Mouse (Mus musculus) forebrain, embryonic 14.5 days (tissue): ENCODE results near the gene Themis2. TPM values are rescaled to one million over a fixed set of nuclear protein-coding genes. Genes with fewer than 3 reads are reported as not detected.

Source experiments
- ATAC-seq: fragments of 200-750 bp; cut with Nextera tagmentation; 2 replicates; pipeline ENCODE4 v1.8.0; 2017; ENCODE audit warnings: mild to moderate bottlenecking, moderate library complexity
- DNase-seq: peaks from one replicate; pipeline ENCODE4 v3.0.0-alpha.2; 2015; ENCODE audit warnings: low spot score
- H3K27ac ChIP-seq: fragments of 300-500 bp; sonication (generic); 2 replicates; pipeline ENCODE4 v1.5.1; 2014; ENCODE audit warnings: low read depth, mild to moderate bottlenecking, control low read depth, low read length, moderate library complexity
- H3K27me3 ChIP-seq: fragments of 300-500 bp; sonication (generic); replicated peaks from 2 replicates; pipeline ENCODE4 v1.6.1; 2014; ENCODE audit warnings: low read length, control low read depth, mixed read lengths; ENCODE audit not compliant: control insufficient read depth, insufficient read depth
- H3K36me3 ChIP-seq: fragments of 300-500 bp; sonication (generic); 2 replicates; pipeline ENCODE4 v1.6.1; 2014; ENCODE audit warnings: low read length, control low read depth; ENCODE audit not compliant: control insufficient read depth, insufficient read depth
- H3K4me1 ChIP-seq: fragments of 300-500 bp; sonication (generic); 2 replicates; pipeline ENCODE4 v1.6.1; 2014; ENCODE audit warnings: antibody characterized with exemption, low read length, control low read depth; ENCODE audit not compliant: control insufficient read depth, insufficient read depth
- H3K4me2 ChIP-seq: fragments of 300-500 bp; sonication (generic); 2 replicates; pipeline ENCODE4 v1.6.1; 2014; ENCODE audit warnings: mild to moderate bottlenecking, control low read depth, low read length
- H3K4me3 ChIP-seq: fragments of 300-500 bp; sonication (generic); 2 replicates; pipeline ENCODE4 v1.5.1; 2014; ENCODE audit warnings: low read depth, low read length, control low read depth
- H3K9ac ChIP-seq: fragments of 300-500 bp; sonication (generic); 2 replicates; pipeline ENCODE4 v1.6.1; 2014; ENCODE audit warnings: mild to moderate bottlenecking, low read length, control low read depth, moderate library complexity
- H3K9me3 ChIP-seq: fragments of 300-500 bp; sonication (generic); replicated peaks from 2 replicates; pipeline ENCODE4 v1.6.1; 2016; ENCODE audit warnings: low read length, control low read depth, mixed read lengths; ENCODE audit not compliant: control insufficient read depth
- whole genome bisulfite sequencing: fragments of 180-500 bp; shearing (Covaris S2); extraction: QIAGEN DNeasy Blood & Tissue Kit; methylation state at CpG from one replicate; pipeline ENCODE4 v1.1.7; 2014; 5-methylcytosine and 5-hydroxymethylcytosine counted together
- polyA plus RNA-seq: library from polyadenylated mRNA; unstranded; fragments of >200 nt; fragmentation: Nextera tagmentation; extraction: Ambion mirVana; gene quantifications from 2 replicates; pipeline ENCODE4 v1.2.1, GENCODE M21; 2014

Themis2 gene
- polyA plus RNA-seq: 0.42 and 0.45 TPM in 2 replicates

- H3K4me3 ChIP-seq: no peak within 1 kb of the TSS
- ATAC-seq (no peak), DNase-seq (peak; percentile 51)
- no peaks in the 10 kb centered on the region for H3K9me3 ChIP-seq
- peak within 1 kb of the TSS; percentile 41; the same call in 1 of the 2 replicates for H3K9ac ChIP-seq
- no peak within 1 kb of the TSS for H3K27ac ChIP-seq
- no peaks in the 10 kb centered on the region for H3K36me3 ChIP-seq
- 4% methylated on average over 21 of the region's 21 CpGs for WGBS
- H3K27me3 ChIP-seq: peaks cover 9% of the 10 kb centered on the region; the same call in 1 of the 2 replicates
- peaks cover 6% of the 10 kb centered on the region; the same call in 1 of the 2 replicates for H3K4me1 ChIP-seq
- H3K4me2 ChIP-seq: peak within 1 kb of the TSS; percentile 44
These were observed at the start of gene Themis2 for GRCm38 (mm10) chr4:132796196-132796886. Themis2 (minus strand) TSS chr4:132796387.

- Histone ChIP-seq H3K9ac (peak overlapping the region; percentile 94; the same call in 1 of the 2 replicates), H3K4me2 (peak overlapping the region; percentile 80), H3K36me3 (peaks cover 19% of the 10 kb centered on the region), H3K27me3 (no peaks in the 10 kb centered on the region), H3K4me3 (peak overlapping the region; percentile 87), H3K4me1 (peaks cover 9% of the 10 kb centered on the region), H3K27ac (0 out of 2 replicates have a peak overlapping the region, but pooled peaks have one; percentile 70), H3K9me3 (no peaks in the 10 kb centered on the region)
- DNase-seq: no peak
- ATAC-seq: no peak
- 86% methylated on average over 1 of the region's 1 CpGs for WGBS
These were observed 47.5 kb upstream of the Themis2 start for GRCm38 (mm10) chr4:132843705-132844071.

DNA sequence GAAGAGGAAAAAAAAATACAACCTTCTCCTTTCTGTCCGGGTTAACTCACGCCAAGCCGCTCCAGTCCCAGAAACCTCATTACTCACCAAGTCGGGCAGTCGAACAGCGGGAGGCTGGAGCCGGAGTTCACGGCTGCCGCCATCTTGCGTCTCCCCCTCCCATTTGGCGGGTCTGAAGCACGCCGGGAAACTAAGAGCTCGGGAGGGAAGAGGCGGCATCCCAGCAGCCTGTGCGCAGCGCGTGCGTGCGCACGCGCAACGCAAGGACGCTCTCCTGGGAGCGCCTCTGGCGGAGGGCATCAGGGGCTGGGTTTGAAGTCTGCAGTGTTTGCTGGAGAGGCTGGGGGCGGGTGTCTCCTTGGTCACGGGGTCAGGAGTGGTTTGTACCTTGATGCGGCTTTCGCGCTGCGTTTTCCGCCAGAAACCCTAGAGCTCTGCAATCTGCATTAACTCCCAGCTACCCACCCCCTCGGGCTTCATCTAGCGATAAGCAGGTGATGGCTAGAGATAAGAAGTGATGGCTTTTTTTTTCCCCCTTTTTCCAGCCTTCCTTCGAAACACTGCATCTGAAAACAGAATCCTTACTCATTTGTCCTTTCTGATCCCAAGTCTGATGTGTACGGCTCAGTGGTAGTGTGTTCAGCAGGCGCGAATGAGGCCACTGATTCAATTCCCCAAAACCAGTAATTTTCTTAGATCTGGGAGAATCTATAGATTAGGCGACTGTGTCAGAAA, 47.0 kb upstream of the Themis2 start, which contains the start of gene Ppp1r8:
Gene Ppp1r8, minus strand, starts transcription at position 200 of the 735 bp plus-strand sequence.
- no peaks in the 10 kb centered on the region for H3K27me3 ChIP-seq
- WGBS: 1% methylated on average over 40 of the region's 40 CpGs
- peak; percentile 98 for DNase-seq
- peak within 1 kb of the TSS; percentile 87 for H3K4me3 ChIP-seq
- H3K9ac ChIP-seq: peak within 1 kb of the TSS; percentile 94
- peaks cover 9% of the 10 kb centered on the region for H3K4me1 ChIP-seq
- ATAC-seq: peak; percentile 99
- no peaks in the 10 kb centered on the region for H3K9me3 ChIP-seq
- H3K36me3 ChIP-seq: peaks cover 24% of the 10 kb centered on the region
- peak within 1 kb of the TSS; percentile 70; the same call in 1 of the 2 replicates for H3K27ac ChIP-seq
- peak within 1 kb of the TSS; percentile 80 for H3K4me2 ChIP-seq

DNA sequence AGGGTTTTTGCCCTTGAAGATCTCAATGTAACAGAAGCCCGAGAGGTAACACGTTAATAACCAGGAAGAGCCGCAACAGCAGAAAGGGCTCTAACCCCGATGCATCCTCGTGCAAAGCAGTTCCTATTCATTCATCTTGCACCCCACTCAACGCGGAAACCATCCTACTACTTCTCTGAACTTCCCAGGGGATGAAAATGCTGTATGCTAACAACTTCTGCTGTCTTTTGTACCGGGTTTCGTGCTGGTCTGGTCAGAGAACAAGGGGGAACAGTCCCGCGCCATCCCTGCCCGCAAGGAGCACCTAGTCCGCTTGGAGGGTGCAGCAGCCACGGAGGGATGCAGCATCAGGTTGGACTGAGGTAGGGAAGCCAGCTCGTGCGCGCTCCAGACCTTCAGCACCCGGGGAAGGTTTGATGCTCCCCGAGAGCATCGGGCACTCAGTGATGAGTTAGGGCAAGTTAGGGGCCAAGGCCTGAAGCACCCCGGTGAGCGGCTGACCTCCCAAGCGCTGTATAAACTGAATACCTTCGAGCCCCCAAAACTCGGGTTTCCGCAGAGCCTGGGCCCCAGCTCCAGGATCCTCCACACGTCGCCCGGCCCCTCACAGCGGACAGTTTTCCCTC, 46.2 kb upstream of the Themis2 start:
- under 1% methylated on average over 30 of the region's 30 CpGs for WGBS
- H3K27ac ChIP-seq: peak overlapping the region; percentile 70; the same call in 1 of the 2 replicates
- H3K4me1 ChIP-seq: peaks cover 9% of the 10 kb centered on the region
- H3K4me2 ChIP-seq: peak overlapping the region; percentile 80
- H3K27me3 ChIP-seq: no peaks in the 10 kb centered on the region
- H3K36me3 ChIP-seq: peaks cover 32% of the 10 kb centered on the region
- peak overlapping the region; percentile 94 for H3K9ac ChIP-seq
- DNase-seq (peak; percentile 24), ATAC-seq (peak; percentile 51; the same call in 1 of the 2 replicates)
- no peaks in the 10 kb centered on the region for H3K9me3 ChIP-seq
- peak overlapping the region; percentile 87 for H3K4me3 ChIP-seq

- Histone ChIP-seq H3K27me3 (no peaks in the 10 kb centered on the region), H3K4me1 (peaks cover 9% of the 10 kb centered on the region), H3K27ac (no peak overlapping the region), H3K9me3 (no peaks in the 10 kb centered on the region), H3K9ac (peak overlapping the region; percentile 94), H3K36me3 (peaks cover 41% of the 10 kb centered on the region), H3K4me3 (peak overlapping the region; percentile 87), H3K4me2 (peak overlapping the region; percentile 80)
- ATAC-seq (no peak), DNase-seq (no peak)
- WGBS: 82% methylated on average over 3 of the region's 3 CpGs
These were observed 45.3 kb upstream of the Themis2 start for GRCm38 (mm10) chr4:132841493-132841892.

GRCm38 (mm10) chr4:132823614-132824366, 27.6 kb upstream of the Themis2 start:
- H3K4me1 ChIP-seq: no peaks in the 10 kb centered on the region

GRCm38 (mm10) chr4:132818442-132818841, 22.3 kb upstream of the Themis2 start:
- H3K27ac ChIP-seq: no peak overlapping the region
- H3K4me1 ChIP-seq: no peaks in the 10 kb centered on the region
- H3K9me3 ChIP-seq: peaks cover 6% of the 10 kb centered on the region; the same call in 1 of the 2 replicates
- no peak overlapping the region for H3K9ac ChIP-seq
- H3K27me3 ChIP-seq: no peaks in the 10 kb centered on the region
- no peak overlapping the region for H3K4me3 ChIP-seq
- H3K36me3 ChIP-seq: no peaks in the 10 kb centered on the region
- WGBS: 47% methylated on average over 2 of the region's 2 CpGs
- DNase-seq: no peak
- no peak overlapping the region for H3K4me2 ChIP-seq
- no peak for ATAC-seq

More at GRCm38 (mm10) chr4:132823614-132824366, 27.6 kb upstream of the Themis2 start:
- no peaks in the 10 kb centered on the region for H3K27me3 ChIP-seq
- H3K36me3 ChIP-seq: peaks cover 41% of the 10 kb centered on the region
- H3K27ac ChIP-seq: no peak overlapping the region
- peaks cover 6% of the 10 kb centered on the region; the same call in 1 of the 2 replicates for H3K9me3 ChIP-seq
- DNase-seq: peak; percentile 44
- H3K4me2 ChIP-seq: no peak overlapping the region
- no peak overlapping the region for H3K9ac ChIP-seq
- whole genome bisulfite sequencing: 73% methylated on average over 8 of the region's 8 CpGs
- H3K4me3 ChIP-seq: no peak overlapping the region
- no peak for ATAC-seq

DNA sequence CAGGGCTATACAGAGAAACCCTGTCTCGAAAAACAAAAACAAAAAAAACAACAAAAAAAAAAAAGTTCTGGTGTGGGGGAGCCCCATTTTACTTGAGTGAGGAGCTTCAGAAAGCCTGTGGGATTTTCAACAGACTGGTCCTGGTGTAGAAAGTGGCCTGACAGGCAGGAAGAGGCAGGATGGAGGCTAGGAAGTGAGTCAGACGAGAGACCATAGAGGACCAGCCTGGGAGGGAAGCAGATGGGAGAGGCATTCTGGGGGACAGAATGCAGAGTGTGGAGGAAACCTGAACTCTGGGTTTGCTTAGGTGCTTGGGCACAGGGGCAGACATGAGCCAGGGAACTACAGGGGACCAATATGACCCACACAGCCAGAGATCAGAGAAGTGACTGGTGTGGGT, 20.7 kb upstream of the Themis2 start:
- 64% methylated on average over 2 of the region's 2 CpGs for WGBS
- no peak for DNase-seq
- Histone ChIP-seq H3K27me3 (no peaks in the 10 kb centered on the region), H3K27ac (no peak overlapping the region), H3K4me3 (no peak overlapping the region), H3K9me3 (peaks cover 6% of the 10 kb centered on the region; the same call in 1 of the 2 replicates), H3K4me1 (no peaks in the 10 kb centered on the region), H3K9ac (no peak overlapping the region), H3K36me3 (no peaks in the 10 kb centered on the region), H3K4me2 (no peak overlapping the region)
- ATAC-seq: no peak
